Mouse (Mus musculus) CH12F3 (cell line): ENCODE measurements around the gene Mydgf.

Experiments used
- in situ Hi-C: fragments of 300-500 bp; cut with MboI; formaldehyde crosslinking; loops from 2 replicates; pipeline ENCODE4 v1.14.3; 2020; ENCODE audit warnings: low sequenced_read_pairs

The Mydgf gene

DNA sequence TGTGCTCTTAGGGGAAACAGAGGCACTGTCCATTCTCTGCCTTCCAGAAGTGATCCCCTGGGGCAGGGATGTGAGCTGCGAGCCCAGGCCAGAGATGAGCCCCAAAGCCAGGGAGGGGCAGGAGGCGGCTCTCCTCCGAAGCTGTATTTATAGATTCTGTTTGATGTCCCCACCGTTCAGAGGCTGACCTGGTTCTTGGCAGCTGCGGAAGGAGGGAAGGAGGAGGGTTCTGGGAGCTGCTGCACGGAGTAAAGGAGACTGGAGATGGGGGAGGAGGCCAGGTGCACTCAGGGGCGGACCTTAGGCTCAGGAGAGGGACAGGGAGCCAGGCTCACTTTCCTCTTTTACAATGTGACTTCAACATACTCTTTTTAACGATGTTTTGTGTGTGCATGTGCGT, 37.6 kb downstream of the Mydgf start:
- in situ Hi-C loops: no loop called here

- in situ Hi-C loops: no loop called here
Observed at GRCm38 (mm10) chr17:56144546-56144945, 39.2 kb downstream of the Mydgf start.

DNA sequence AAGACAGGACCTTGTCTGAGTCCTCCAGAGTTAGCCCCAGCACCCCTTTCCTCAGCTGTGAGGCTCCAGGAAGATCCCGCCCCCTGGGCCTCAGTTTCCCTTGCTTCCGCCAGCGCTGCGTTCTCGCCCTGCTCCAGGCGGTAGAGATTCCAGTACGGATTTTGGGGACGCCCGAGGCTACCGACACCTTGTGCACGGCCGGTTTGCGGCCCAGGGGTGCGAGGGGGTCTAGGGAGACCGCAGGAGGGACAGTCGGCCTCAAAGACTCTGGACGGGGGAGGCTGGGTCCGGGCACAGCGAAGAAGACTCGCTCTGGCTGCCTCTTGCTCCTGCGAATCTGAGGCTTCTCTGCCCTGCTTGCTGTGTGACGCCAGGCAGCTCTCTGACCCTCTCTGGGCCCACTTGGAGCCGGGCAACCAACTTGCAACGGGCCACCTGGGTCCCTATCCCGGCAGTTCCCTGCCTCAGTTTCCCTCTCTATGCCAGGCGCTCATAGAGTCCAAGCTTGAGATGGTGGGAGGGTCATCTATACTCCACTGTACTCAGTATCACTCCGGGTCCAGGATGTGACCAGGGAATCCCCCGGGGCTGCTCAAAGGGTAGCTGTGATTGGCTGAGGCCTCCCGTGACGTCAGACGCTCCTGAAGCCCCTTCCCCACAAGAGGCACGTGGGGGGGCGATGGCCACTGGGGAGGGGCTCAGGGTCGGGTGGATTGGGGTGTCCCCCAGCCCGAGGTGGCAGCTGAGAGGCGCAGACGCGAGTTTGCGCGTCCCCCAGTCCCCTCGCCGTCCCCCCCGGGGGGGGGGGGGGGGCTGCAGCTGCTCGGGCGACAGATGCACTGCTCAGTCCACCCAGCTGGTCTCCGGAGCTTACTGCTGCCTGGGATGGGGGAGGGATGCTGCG, 41.8 kb downstream of the Mydgf start:
- in situ Hi-C loops: no loop called here

- in situ Hi-C loops: loop anchor here (10.0 kb wide), 1 partner anchor 115 kb away; the partner anchor contains the start of gene Fem1a
Observed at GRCm38 (mm10) chr17:56139858-56140595, 43.7 kb downstream of the Mydgf start, which contains the start of gene Sema6b. TSS of gene Sema6b (minus strand) at chr17:56140343.

- in situ Hi-C loops: loop anchor here (10.0 kb wide), 1 partner anchor 115 kb away; the partner anchor contains the start of gene Fem1a
Observed at GRCm38 (mm10) chr17:56139355-56139754, 44.4 kb downstream of the Mydgf start.

- in situ Hi-C loops: loop anchor here (10.0 kb wide), 1 partner anchor 117 kb away; the partner anchor contains the start of gene Fem1a
Observed at GRCm38 (mm10) chr17:56137839-56138613, 45.7 kb downstream of the Mydgf start.

- in situ Hi-C loops: loop anchor here (10.0 kb wide), 1 partner anchor 118 kb away; the partner anchor contains the start of gene Fem1a
Observed at GRCm38 (mm10) chr17:56136558-56136957, 47.2 kb downstream of the Mydgf start.

DNA sequence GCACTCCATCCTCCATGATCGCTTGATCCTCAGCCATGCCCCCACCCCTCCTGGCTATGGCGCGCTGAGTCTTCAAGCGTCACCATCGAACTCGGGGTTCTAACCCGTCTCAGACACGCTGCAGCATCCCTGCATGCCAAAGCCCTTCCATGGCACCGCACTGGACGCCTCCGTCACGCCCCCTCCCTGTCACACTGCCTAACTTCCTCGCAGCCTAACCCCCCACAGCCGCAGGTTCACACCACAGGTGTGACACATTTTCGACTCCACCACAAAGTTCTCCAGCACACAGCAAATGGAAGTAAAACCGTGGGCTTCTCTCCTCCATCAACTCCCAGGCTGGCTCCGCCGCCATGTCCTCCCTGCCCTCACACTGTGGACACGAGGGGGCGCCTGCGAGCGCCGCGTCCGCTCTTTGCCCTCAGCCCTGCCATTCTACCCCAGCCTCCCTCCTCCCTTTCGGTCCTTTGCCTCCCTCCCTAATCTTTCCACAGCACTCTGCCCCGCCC, 49.2 kb downstream of the Mydgf start:
- in situ Hi-C loops: loop anchor here (10.0 kb wide), 1 partner anchor 120 kb away; the partner anchor contains the start of gene Fem1a

DNA sequence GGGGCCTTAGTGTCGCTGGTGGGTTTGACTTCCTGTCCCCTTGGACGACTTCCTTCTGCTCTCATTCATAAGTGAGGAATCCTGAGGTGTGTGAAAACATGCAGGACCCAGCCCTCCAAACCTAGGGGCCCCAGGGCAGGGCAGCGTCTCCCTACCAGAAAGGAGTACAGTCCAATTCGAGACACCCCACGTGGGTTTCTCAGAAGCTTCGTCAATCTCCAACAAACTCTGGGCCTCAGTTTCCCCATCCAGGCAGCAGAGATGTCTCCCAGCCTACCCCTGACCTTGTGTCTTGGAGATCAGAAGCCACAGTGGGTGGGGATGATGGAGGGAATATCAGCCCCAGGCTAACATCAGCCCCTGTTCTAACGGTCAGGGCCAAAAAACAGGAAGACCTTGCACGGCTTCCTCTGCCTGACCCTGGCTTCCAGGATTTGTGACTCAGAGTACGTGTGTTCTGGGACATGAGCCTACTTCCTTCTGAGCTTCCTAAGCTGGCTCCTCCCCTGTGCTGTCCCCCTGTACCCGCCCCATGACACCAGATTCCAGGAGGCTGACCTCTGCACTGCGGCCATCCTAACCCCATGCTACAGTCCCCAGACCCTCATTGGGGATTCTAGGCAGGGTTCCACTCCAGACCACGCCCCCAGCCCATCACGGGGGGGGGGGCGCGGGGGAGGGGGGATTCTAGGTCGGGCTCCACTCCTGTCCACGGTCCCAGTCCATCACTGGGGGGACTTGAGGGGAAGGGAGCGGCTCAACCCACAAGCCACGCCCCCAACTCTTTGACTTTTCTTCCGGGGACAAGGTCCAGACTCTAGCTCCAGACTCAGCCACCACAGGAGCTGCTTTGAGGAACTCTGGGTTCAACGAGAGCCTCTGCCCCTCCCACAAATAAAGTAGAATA, 50.0 kb downstream of the Mydgf start:
- in situ Hi-C loops: loop anchor here (10.0 kb wide), 1 partner anchor 121 kb away; the partner anchor contains the start of gene Fem1a

DNA sequence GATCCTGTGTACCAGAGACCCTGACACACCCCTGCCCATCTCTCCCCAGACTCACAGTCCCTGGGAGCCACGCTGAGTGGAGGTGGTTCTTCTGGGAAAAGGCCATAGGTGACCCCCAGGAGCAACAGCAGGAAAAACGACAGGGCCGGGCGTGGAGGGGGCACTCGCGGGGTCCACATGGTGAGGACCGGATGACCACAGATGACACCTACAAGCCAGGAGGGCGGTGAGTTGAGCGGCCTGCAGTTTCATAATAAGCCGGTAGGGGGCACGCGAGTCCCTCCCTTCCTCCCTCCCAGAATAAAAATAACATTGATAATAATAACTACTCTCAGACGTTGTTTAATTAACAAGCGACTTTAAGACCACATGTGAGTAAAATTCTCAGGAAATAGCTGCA, 51.1 kb downstream of the Mydgf start:
- in situ Hi-C loops: loop anchor here (10.0 kb wide), 1 partner anchor 122 kb away; the partner anchor contains the start of gene Fem1a

- in situ Hi-C loops: loop anchor here (10.0 kb wide), 1 partner anchor 123 kb away; the partner anchor contains the start of gene Fem1a
Observed at GRCm38 (mm10) chr17:56131814-56132213, 51.9 kb downstream of the Mydgf start.

DNA sequence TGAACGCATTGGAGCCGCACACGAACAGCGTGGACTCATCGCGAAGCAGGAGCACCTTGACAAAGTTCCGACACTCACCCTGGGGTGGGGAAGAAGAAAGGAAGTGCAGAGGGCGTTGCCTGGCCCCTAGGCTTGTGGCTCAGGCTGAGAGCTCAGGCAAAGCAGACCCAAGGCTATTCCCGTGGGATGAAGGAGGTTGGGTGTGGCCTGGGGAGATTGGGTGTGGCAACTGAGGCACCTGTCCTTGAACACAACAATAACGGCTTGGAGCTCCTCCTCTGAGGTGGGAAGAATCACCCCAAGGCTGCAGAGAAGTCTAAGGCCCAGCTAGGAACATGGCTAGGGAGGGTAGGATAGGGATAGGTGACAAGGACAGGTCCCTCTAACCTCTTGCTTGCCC, 52.6 kb downstream of the Mydgf start:
- in situ Hi-C loops: loop anchor here (10.0 kb wide), 1 partner anchor 124 kb away; the partner anchor contains the start of gene Fem1a

DNA sequence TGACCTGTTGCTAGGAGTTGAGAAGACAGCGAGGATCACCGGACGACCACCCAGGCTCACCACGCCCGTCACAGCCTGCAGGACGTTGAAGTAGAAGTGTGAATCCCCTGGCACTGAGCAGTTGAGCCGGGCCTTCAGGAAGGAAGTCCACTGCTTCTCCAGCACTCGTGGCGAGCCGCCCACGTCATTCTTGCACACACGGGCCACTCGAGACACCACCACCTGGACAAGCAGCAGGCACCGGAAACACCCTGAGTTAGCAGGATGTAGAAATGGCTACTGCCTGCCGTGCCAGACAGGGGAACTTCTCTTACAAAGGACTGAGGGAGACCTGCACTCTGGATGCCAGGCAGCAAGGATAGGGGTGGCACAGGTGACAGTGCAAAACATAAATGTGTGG, 55.5 kb downstream of the Mydgf start:
- in situ Hi-C loops: no loop called here

DNA sequence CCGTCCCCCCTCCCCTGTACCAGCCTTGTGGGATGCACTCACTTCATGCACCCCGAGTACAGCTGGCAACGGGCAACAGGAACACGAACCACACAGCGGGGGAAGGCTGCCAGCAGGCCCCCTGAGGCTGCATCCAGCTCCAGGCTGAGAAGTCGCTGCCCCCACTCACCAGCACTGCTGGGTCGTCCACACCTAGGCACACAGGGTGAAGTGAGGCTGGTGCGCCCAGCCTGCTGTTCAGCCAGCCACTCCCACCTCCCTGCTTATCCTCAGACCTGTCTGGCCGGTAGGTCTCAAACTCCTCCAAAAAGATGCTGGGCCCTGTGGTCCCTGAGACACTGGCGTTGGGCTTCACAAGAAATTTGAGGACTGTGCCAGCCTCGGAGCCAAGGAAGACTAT, 57.5 kb downstream of the Mydgf start:
- in situ Hi-C loops: no loop called here
